Mouse (Mus musculus) heart, embryonic 12.5 days (tissue): Measurements from ENCODE around the gene Musk. TPM values are rescaled to one million over a fixed set of nuclear protein-coding genes. Genes with fewer than 3 reads are reported as not detected.
"Not testable (repeated sequence)": the region's sequence is repeated elsewhere in the genome, so short reads cannot be mapped to it uniquely, and the experiment has no call there.

Experiments
- ATAC-seq: fragments of 200-750 bp; cut with Nextera tagmentation; 2 replicates; pipeline ENCODE4 v1.8.0; 2017; ENCODE audit warnings: moderate TSS enrichment, moderate library complexity; ENCODE audit not compliant: insufficient number of reproducible peaks, low FRiP score
- H3K27ac ChIP-seq: fragments of 300-500 bp; sonication (generic); 2 replicates; pipeline ENCODE4 v1.5.1; 2016; ENCODE audit warnings: mild to moderate bottlenecking, moderate library complexity; ENCODE audit not compliant: poor library complexity, severe bottlenecking
- H3K27me3 ChIP-seq: fragments of 300-500 bp; sonication (generic); replicated peaks from 2 replicates; pipeline ENCODE4 v1.6.1; 2016; ENCODE audit warnings: mild to moderate bottlenecking, moderate library complexity
- H3K36me3 ChIP-seq: fragments of 300-500 bp; sonication (generic); 2 replicates; pipeline ENCODE4 v1.6.1; 2016; ENCODE audit warnings: mild to moderate bottlenecking, moderate library complexity
- H3K4me1 ChIP-seq: fragments of 300-500 bp; sonication (generic); replicated peaks from 2 replicates; pipeline ENCODE4 v1.6.1; 2016; ENCODE audit warnings: mild to moderate bottlenecking
- H3K4me2 ChIP-seq: fragments of 300-500 bp; sonication (generic); 2 replicates; pipeline ENCODE4 v1.6.1; 2016; ENCODE audit warnings: mild to moderate bottlenecking, moderate library complexity
- H3K4me3 ChIP-seq: fragments of 300-500 bp; sonication (generic); 2 replicates; pipeline ENCODE4 v1.5.1; 2016; ENCODE audit warnings: mild to moderate bottlenecking
- H3K9ac ChIP-seq: fragments of 300-500 bp; sonication (generic); 2 replicates; pipeline ENCODE4 v1.6.1; 2016; ENCODE audit warnings: mild to moderate bottlenecking, moderate library complexity
- H3K9me3 ChIP-seq: fragments of 300-500 bp; sonication (generic); replicated peaks from 2 replicates; pipeline ENCODE4 v1.6.1; 2016; ENCODE audit warnings: mild to moderate bottlenecking, moderate library complexity
- WGBS: fragments of 180-500 bp; shearing (Covaris S2); methylation state at CpG from one replicate; pipeline ENCODE4 v1.1.7; 2016; 5-methylcytosine and 5-hydroxymethylcytosine counted together
- polyA plus RNA-seq: library from polyadenylated mRNA; unstranded; fragments of >200 nt; fragmentation: Nextera tagmentation; extraction: Ambion mirVana; gene quantifications from 2 replicates; pipeline ENCODE4 v1.2.1, GENCODE M21; 2016

Gene Musk
- polyA plus RNA-seq, result 0.06 TPM in 1 of 2 replicates, not detected in the other

DNA sequence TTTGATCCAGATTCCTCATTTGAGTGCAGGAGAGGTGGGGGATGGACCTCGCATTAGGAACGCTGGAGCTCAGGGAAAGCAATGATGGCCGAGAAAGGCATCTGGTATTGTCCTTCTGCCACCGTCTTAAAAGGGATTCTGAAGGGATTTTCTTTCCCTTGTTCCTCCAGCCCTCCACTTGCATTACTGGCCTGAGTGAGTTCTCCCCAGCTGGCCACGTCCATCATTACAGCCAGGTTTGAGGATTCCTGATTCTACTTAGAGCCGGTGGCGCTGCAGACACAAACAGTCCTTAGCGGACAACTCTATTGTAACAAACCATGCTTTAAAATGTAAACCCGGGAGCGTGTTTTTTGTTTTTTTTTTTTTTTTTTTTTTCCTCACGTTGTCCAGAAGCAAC lies at the start of gene Musk:
Gene Musk (plus strand): TSS at position 274 of the 400 bp plus-strand sequence.
- no peak within 1 kb of the TSS for H3K4me3 ChIP-seq
- no peak within 1 kb of the TSS for H3K27ac ChIP-seq
- H3K36me3 ChIP-seq, result no peaks in the 10 kb centered on the region
- no peak for ATAC-seq
- H3K27me3 ChIP-seq, result no peaks in the 10 kb centered on the region
- 75% methylated on average over 11 of the region's 11 CpGs for WGBS
- no peaks in the 10 kb centered on the region for H3K9me3 ChIP-seq
- H3K9ac ChIP-seq, result no peak within 1 kb of the TSS
- H3K4me1 ChIP-seq, result 0 out of 2 replicates have a peak, but pooled peaks cover 7% of the 10 kb centered on the region
- no peak within 1 kb of the TSS for H3K4me2 ChIP-seq

- Histone ChIP-seq H3K27me3 (0 out of 2 replicates have a peak, but pooled peaks cover 5% of the 10 kb centered on the region), H3K36me3 (no peaks in the 10 kb centered on the region), H3K4me1 (no peaks in the 10 kb centered on the region), H3K9me3 (no peaks in the 10 kb centered on the region), H3K4me2 (no peak overlapping the region), H3K27ac (no peak overlapping the region), H3K9ac (no peak overlapping the region), H3K4me3 (no peak overlapping the region)
- ATAC-seq, result no peak
- 81% methylated on average over 7 of the region's 7 CpGs for WGBS
Measured at GRCm38 (mm10) chr4:58240416-58240815, 45.3 kb upstream of the Musk start.

- 71% methylated on average over 1 of the region's 1 CpGs for WGBS
- Histone ChIP-seq H3K36me3 (no peaks in the 10 kb centered on the region), H3K27ac (no peak overlapping the region), H3K9ac (no peak overlapping the region), H3K4me1 (no peaks in the 10 kb centered on the region), H3K4me3 (no peak overlapping the region), H3K9me3 (no peaks in the 10 kb centered on the region), H3K4me2 (no peak overlapping the region), H3K27me3 (0 out of 2 replicates have a peak, but pooled peaks cover 5% of the 10 kb centered on the region)
- ATAC-seq, result no peak
Measured at GRCm38 (mm10) chr4:58245544-58245943, 40.2 kb upstream of the Musk start.

- 82% methylated on average over 3 of the region's 3 CpGs for WGBS
- Histone ChIP-seq H3K27ac (no peak overlapping the region), H3K9ac (no peak overlapping the region), H3K9me3 (no peaks in the 10 kb centered on the region), H3K4me1 (no peaks in the 10 kb centered on the region), H3K36me3 (no peaks in the 10 kb centered on the region), H3K4me2 (no peak overlapping the region), H3K27me3 (no peaks in the 10 kb centered on the region), H3K4me3 (no peak overlapping the region)
- no peak for ATAC-seq
Measured at GRCm38 (mm10) chr4:58252381-58252780, 33.4 kb upstream of the Musk start.

GRCm38 (mm10) chr4:58253410-58253809 lies 32.4 kb upstream of the Musk start:
- WGBS, result 20% methylated on average over 5 of the region's 5 CpGs

GRCm38 (mm10) chr4:58260767-58261166 lies 25.0 kb upstream of the Musk start:
- WGBS, result 86% methylated on average over 21 of the region's 21 CpGs
- H3K27me3 ChIP-seq, H3K36me3 ChIP-seq, H3K9ac ChIP-seq, H3K4me1 ChIP-seq, H3K9me3 ChIP-seq, ATAC-seq, H3K4me2 ChIP-seq, H3K27ac ChIP-seq, H3K4me3 ChIP-seq: not testable (repeated sequence)

More at GRCm38 (mm10) chr4:58253410-58253809, 32.4 kb upstream of the Musk start:
- no peaks in the 10 kb centered on the region for H3K9me3 ChIP-seq
- no peak overlapping the region for H3K9ac ChIP-seq
- no peak for ATAC-seq
- H3K4me3 ChIP-seq, result no peak overlapping the region
- H3K27ac ChIP-seq, result no peak overlapping the region
- H3K4me1 ChIP-seq, result no peaks in the 10 kb centered on the region
- no peak overlapping the region for H3K4me2 ChIP-seq
- H3K36me3 ChIP-seq, result no peaks in the 10 kb centered on the region
- no peaks in the 10 kb centered on the region for H3K27me3 ChIP-seq

DNA sequence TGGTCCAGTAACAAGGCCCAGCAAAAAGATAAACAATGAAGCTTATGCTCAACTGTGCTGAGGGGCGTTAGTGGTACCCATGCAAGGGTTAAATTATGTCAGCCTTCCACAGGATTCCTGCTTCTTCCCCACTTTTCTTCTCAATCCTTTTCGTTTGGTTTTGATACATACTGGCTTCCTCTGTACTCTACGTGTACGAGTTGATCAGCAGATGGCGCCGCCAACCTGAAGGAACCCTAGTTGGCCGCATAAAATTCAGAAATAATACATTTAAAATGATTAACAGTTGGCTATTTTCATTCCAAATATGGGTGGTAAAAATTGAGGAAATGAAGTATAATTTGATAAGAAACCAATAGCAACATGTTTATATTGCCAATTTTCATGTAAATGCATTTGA lies 19.5 kb upstream of the Musk start:
- Histone ChIP-seq H3K27me3 (no peaks in the 10 kb centered on the region), H3K9me3 (no peaks in the 10 kb centered on the region), H3K36me3 (no peaks in the 10 kb centered on the region), H3K4me1 (no peaks in the 10 kb centered on the region), H3K27ac (no peak overlapping the region), H3K4me2 (no peak overlapping the region), H3K9ac (no peak overlapping the region), H3K4me3 (no peak overlapping the region)
- WGBS, result 60% methylated on average over 7 of the region's 7 CpGs
- ATAC-seq, result no peak

DNA sequence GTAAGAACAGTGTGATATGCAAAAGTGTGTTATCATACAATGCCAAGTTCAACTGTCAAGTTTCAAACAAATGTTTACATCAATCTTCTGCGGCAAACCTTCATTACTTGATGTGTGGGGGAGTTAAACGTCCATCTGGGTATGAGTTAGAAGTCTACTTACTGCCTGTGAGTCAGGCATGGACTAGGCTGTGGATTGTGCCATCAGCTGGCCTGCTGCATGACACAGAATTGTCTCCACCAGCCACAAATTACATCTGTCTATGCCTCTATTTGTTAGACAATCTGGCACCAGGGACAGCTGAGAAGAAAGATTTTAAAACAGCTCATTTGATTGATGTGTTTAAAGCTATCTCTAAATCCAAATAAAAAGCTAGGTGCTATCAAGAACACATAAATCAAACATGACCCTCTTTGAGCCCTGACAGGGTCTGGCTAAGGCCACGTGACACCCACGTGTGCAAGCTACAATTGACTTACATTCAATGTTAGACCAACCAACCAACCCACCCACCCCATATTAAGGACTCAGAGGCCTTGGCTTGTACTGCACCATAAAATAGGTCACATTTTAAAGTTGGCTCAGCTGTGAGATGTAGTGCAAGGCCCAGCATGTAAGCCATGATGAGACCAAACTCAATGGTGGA lies 16.7 kb upstream of the Musk start:
- Histone ChIP-seq H3K27ac (no peak overlapping the region), H3K4me1 (no peaks in the 10 kb centered on the region), H3K27me3 (no peaks in the 10 kb centered on the region), H3K4me3 (no peak overlapping the region), H3K4me2 (no peak overlapping the region), H3K36me3 (no peaks in the 10 kb centered on the region), H3K9me3 (no peaks in the 10 kb centered on the region), H3K9ac (no peak overlapping the region)
- no peak for ATAC-seq
- WGBS, result 63% methylated on average over 4 of the region's 4 CpGs

- no peak overlapping the region for H3K9ac ChIP-seq
- no peak overlapping the region for H3K4me3 ChIP-seq
- ATAC-seq, result no peak
- no peak overlapping the region for H3K27ac ChIP-seq
- no peaks in the 10 kb centered on the region for H3K27me3 ChIP-seq
- H3K4me2 ChIP-seq, result no peak overlapping the region
- H3K9me3 ChIP-seq, result no peaks in the 10 kb centered on the region
- H3K4me1 ChIP-seq, result no peaks in the 10 kb centered on the region
- H3K36me3 ChIP-seq, result no peaks in the 10 kb centered on the region
- 89% methylated on average over 2 of the region's 2 CpGs for WGBS
Measured at GRCm38 (mm10) chr4:58269961-58270360, 15.8 kb upstream of the Musk start.

- 89% methylated on average over 1 of the region's 1 CpGs for WGBS
- Histone ChIP-seq H3K27me3 (no peaks in the 10 kb centered on the region), H3K4me2 (no peak overlapping the region), H3K4me1 (no peaks in the 10 kb centered on the region), H3K9me3 (no peaks in the 10 kb centered on the region), H3K27ac (no peak overlapping the region), H3K9ac (no peak overlapping the region), H3K4me3 (no peak overlapping the region), H3K36me3 (no peaks in the 10 kb centered on the region)
- ATAC-seq, result no peak
Measured at GRCm38 (mm10) chr4:58270956-58271355, 14.8 kb upstream of the Musk start.

DNA sequence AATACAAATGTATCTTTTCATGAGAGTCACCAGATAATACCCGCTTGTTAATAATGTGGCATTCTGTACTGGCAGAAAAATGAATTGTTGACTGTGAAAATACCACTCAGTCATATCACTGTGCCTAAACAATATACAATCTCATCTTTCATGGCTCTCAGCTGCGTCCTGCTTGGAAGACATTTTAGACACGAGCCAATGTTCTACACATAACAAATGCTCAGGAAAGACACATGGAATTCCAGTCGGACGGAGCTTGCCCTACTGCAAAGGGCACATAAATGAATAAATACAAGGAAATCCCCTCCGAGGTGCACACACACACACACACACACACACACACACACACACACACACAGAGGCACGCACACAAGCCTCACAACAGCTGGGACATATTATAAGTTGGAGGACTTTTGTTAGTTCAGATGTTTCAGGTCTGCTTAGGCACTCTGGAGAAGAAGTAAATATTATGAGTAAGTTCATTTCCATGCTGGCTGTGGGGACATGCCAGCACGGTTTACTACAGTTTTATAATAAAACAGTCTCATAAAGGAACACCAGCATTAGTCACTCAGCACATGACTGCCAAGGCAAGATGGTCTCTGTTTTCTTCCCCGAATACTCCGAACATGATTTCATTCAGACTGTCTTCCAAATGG lies 14.1 kb upstream of the Musk start:
- H3K9ac ChIP-seq, result no peak overlapping the region
- H3K4me1 ChIP-seq, result no peaks in the 10 kb centered on the region
- H3K36me3 ChIP-seq, result no peaks in the 10 kb centered on the region
- WGBS, result 78% methylated on average over 10 of the region's 10 CpGs
- no peaks in the 10 kb centered on the region for H3K27me3 ChIP-seq
- ATAC-seq, result no peak
- no peak overlapping the region for H3K27ac ChIP-seq
- H3K4me2 ChIP-seq, result no peak overlapping the region
- H3K4me3 ChIP-seq, result no peak overlapping the region
- H3K9me3 ChIP-seq, result no peaks in the 10 kb centered on the region
